ENCODE assay signal across 8 mouse cellular contexts in genomic region chr2:43902403-43902973, GRCm38 (mm10).
DNase-seq lines count a peak whose midpoint lies in the region; ATAC-seq lines count a peak whose summit lies in the region.

No protein-coding gene starts in this region.

- no peak overlapping the region for H3K27ac ChIP-seq in limb, embryonic 10.5 days

- H3K4me3 ChIP-seq in limb, embryonic 10.5 days: no peak overlapping the region

- ATAC-seq in monocyte, adult 5-6 weeks (replicated peaks; ENCODE audit: insufficient number of reproducible peaks, low FRiP score, low TSS enrichment, poor library complexity, severe bottlenecking): peak; percentile 70

- H3K27me3 ChIP-seq in limb, embryonic 10.5 days (ENCODE audit: low read depth, poor library complexity, severe bottlenecking): no peaks in the 10 kb centered on the region

- no peaks in the 10 kb centered on the region for H3K4me1 ChIP-seq in limb, embryonic 10.5 days

- peak; percentile 85 for DNase-seq in 3T3-L1 (ENCODE audit: low read depth, low spot score)
- peak; percentile 82 for DNase-seq in adrenal gland, postnatal 10 days
- peak; percentile 51 for DNase-seq in embryo, embryonic 9.5 days (ENCODE audit: extremely low spot score)
- peak; percentile 69 to 84 for DNase-seq in heart, adult 18-20 months
- peak; percentile 44 to 76 for DNase-seq in kidney, adult 8-10 months
- DNase-seq in limb, embryonic 10.5 days (ENCODE audit: low spot score): peak; percentile 78
- peak; percentile 54 to 55 for DNase-seq in spleen, postnatal 36 days (ENCODE audit: low spot score in 2 of 2)

- no peaks in the 10 kb centered on the region for H3K9me3 ChIP-seq in limb, embryonic 10.5 days (replicated peaks)

- no peaks in the 10 kb centered on the region for H3K36me3 ChIP-seq in limb, embryonic 10.5 days

- WGBS in limb, embryonic 10.5 days: 32% methylated on average over 7 of the region's 7 CpGs
